Mouse (Mus musculus): ENCODE measurements around the gene Pgbd5.

GRCm38 (mm10) chr8:124415789-124416188, 23.7 kb downstream of the Pgbd5 start:
- TF ChIP-seq POLR2A (IDR thresholded peaks at IDR 0.05; ENCODE audit: borderline replicate concordance, control insufficient read depth, low read depth, low read length) (no peak), CTCF (IDR thresholded peaks at IDR 0.05; ENCODE audit: control insufficient read depth, insufficient read depth, low read length) (no peak)
